Mouse (Mus musculus): Measurements from ENCODE around the gene Tspan15.

DNA sequence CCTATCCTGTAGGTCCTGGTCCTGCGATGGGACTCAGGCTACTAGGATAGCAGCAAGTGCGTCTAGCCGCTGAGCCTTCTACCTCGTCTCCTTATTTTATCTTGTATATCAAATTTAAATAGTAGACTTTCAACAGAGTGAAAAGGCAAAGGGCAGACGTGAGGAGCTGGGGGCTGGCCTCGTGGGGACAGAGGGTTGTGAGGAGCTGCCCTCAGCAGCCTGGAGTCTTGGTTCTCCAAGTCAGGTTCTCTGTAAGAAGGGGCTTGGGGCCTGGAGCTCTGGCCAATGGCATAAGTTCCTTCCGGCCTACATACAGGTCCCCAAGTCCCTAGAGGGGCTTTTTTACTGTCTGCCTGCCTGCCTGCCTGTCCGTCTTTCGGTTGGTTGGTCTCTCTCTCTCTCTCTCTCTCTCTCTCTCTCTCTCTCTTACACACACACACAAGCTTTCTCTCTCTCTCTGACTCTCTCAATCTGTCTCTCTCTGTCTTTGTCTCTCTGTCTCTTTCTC lies 57.1 kb downstream of the Tspan15 start:
- no peak for TF ChIP-seq CTCF (IDR thresholded peaks at IDR 0.05; ENCODE audit: low read depth, low read length)
- no peak for TF ChIP-seq GATA1 (IDR thresholded peaks at IDR 0.05; ENCODE audit: borderline replicate concordance, low read length)
